Mouse (Mus musculus) thymus, adult 2 months (tissue): ENCODE results near the gene Milr1.

ENCODE experiments used
- CTCF ChIP-seq: fragments of 200-500 bp; IDR thresholded peaks from 2 replicates; pipeline ENCODE4 v1.5.1; 2012; ENCODE audit warnings: mild to moderate bottlenecking, control low read depth, low read length, moderate library complexity, borderline replicate concordance; ENCODE audit not compliant: control insufficient read depth, poor library complexity, insufficient read depth; ENCODE audit errors: extremely low read depth
- POLR2A ChIP-seq: fragments of 200-500 bp; IDR thresholded peaks from 2 replicates; pipeline ENCODE4 v1.6.1; 2012; ENCODE audit warnings: mild to moderate bottlenecking, low read length, control low read depth, moderate library complexity; ENCODE audit not compliant: control insufficient read depth, poor library complexity, insufficient read depth; ENCODE audit errors: extremely low read depth

GRCm38 (mm10) chr11:106728402-106729366, 22.3 kb upstream of the Milr1 start:
- TF ChIP-seq CTCF (no peak), POLR2A (no peak)
